Mouse (Mus musculus): ENCODE results near the gene Olfr1260. TPM values are rescaled to one million over a fixed set of nuclear protein-coding genes. Genes with fewer than 3 reads are reported as not detected.

The Olfr1260 gene
- polyA plus RNA-seq (2015; fragmentation: Nextera tagmentation; extraction: Ambion mirVana), result not detected in 2 replicates

DNA sequence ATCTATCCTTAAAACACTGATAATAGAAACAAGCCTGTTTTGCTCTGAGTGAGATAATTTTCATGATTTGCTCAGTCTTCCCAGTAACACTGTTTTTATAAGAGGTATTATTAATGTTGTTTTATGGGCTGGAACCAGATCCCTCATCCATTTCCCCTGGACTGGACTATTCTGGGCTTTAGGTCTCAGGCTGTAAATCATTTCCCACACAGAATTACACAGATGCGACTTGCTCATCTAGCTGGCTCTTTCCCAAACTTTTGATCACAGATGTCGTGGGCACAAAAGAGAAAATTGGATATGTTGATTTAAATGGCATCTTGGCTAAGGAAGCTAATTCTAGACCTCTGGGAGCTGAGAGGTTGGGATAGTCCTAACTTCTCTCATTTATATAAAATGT is at the start of gene Olfr1260:
Gene Olfr1260 (plus strand): TSS at position 157 of the 400 bp plus-strand sequence.
- no peaks in the 10 kb centered on the region for H3K4me1 ChIP-seq
- WGBS, result 35% methylated on average over 2 of the region's 2 CpGs
- H3K27me3 ChIP-seq, result no peaks in the 10 kb centered on the region
- no peak for ATAC-seq (ENCODE audit: borderline replicate concordance, extremely low read depth, low FRiP score, low TSS enrichment)
- no peak within 1 kb of the TSS for H3K4me3 ChIP-seq
- H3K27ac ChIP-seq, result no peak within 1 kb of the TSS
- no peaks in the 10 kb centered on the region for H3K36me3 ChIP-seq
- H3K4me2 ChIP-seq, result no peak within 1 kb of the TSS
- H3K9ac ChIP-seq, result no peak within 1 kb of the TSS
- H3K9me3 ChIP-seq, result no peaks in the 10 kb centered on the region

DNA sequence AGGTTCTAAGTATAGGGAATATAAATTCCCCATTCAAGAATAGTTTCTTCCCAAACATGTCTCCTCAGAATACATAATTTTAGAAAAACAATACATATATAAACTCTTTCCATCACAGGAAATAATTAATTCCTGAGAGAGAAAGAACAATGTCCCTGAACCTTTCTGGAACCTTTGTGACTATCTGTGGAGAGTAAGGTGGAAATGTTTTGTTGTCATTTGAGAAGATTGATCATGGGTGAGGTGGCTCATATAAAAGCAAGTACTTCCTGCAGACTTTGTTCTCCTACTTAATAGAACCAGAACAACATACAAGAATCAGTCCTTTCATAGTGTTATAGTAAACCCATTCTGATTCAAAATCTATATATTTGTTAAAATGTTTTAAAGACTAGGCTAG is 47.1 kb upstream of the Olfr1260 start, which contains the start of gene Olfr1258:
Gene Olfr1258 (plus strand): TSS at position 301 of the 400 bp plus-strand sequence.
- no peaks in the 10 kb centered on the region for H3K9me3 ChIP-seq
- H3K27ac ChIP-seq, result no peak within 1 kb of the TSS
- H3K4me2 ChIP-seq, result no peak within 1 kb of the TSS
- ATAC-seq (ENCODE audit: borderline replicate concordance, extremely low read depth, low FRiP score, low TSS enrichment), result no peak
- H3K4me1 ChIP-seq, result no peaks in the 10 kb centered on the region
- no peaks in the 10 kb centered on the region for H3K36me3 ChIP-seq
- H3K9ac ChIP-seq, result no peak within 1 kb of the TSS
- H3K27me3 ChIP-seq, result no peaks in the 10 kb centered on the region
- no peak within 1 kb of the TSS for H3K4me3 ChIP-seq

- no peaks in the 10 kb centered on the region for H3K9me3 ChIP-seq
- ATAC-seq (ENCODE audit: borderline replicate concordance, extremely low read depth, low FRiP score, low TSS enrichment), result no peak
- H3K4me1 ChIP-seq, result no peaks in the 10 kb centered on the region
- no peak within 1 kb of the TSS for H3K27ac ChIP-seq
- H3K36me3 ChIP-seq, result no peaks in the 10 kb centered on the region
- WGBS, result 79% methylated on average over 5 of the region's 5 CpGs
- no peak within 1 kb of the TSS for H3K9ac ChIP-seq
- H3K4me3 ChIP-seq, result no peak within 1 kb of the TSS
- no peak within 1 kb of the TSS for H3K4me2 ChIP-seq
- H3K27me3 ChIP-seq, result no peaks in the 10 kb centered on the region
These were observed 25.6 kb upstream of the Olfr1260 start, which contains the start of gene Olfr1259 for GRCm38 (mm10) chr2:89948564-89948963. Gene Olfr1259, minus strand, starts transcription at chr2:89948664.

- H3K9me3 ChIP-seq, result no peaks in the 10 kb centered on the region
- ATAC-seq (ENCODE audit: borderline replicate concordance, extremely low read depth, low FRiP score, low TSS enrichment), result no peak
- H3K4me2 ChIP-seq, result no peak overlapping the region
- 77% methylated on average over 2 of the region's 2 CpGs for WGBS
- no peaks in the 10 kb centered on the region for H3K4me1 ChIP-seq
- H3K27me3 ChIP-seq, result no peaks in the 10 kb centered on the region
- no peak overlapping the region for H3K4me3 ChIP-seq
- H3K27ac ChIP-seq, result no peak overlapping the region
- no peaks in the 10 kb centered on the region for H3K36me3 ChIP-seq
- no peak overlapping the region for H3K9ac ChIP-seq
These were observed 3.6 kb downstream of the Olfr1260 start for GRCm38 (mm10) chr2:89977709-89978108.

DNA sequence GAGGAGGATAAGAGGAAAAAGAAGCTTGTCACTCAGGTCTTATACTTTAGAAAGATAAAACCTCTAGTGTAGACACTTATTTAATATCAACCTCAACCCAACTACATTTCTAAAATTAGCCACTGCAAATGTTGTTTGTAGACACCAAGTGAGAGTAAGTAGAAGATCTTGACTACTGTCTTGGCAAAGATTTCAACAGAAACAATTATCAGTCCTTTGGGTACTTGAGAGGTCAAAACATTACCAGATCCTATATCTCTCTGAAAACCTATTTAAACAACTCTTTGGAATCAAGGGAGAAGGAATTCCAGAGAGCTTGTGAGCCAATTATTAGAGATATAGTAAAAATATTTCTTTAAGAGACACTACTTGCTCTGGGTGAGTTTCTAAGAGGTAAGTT is 16.8 kb downstream of the Olfr1260 start, which contains the start of gene Olfr1261:
Gene Olfr1261 (plus strand): TSS at position 301 of the 400 bp plus-strand sequence.
- H3K4me3 ChIP-seq, result no peak within 1 kb of the TSS
- H3K9me3 ChIP-seq, result no peaks in the 10 kb centered on the region
- no peaks in the 10 kb centered on the region for H3K36me3 ChIP-seq
- H3K27ac ChIP-seq, result no peak within 1 kb of the TSS
- no peaks in the 10 kb centered on the region for H3K27me3 ChIP-seq
- H3K4me1 ChIP-seq, result no peaks in the 10 kb centered on the region
- no peak for ATAC-seq (ENCODE audit: borderline replicate concordance, extremely low read depth, low FRiP score, low TSS enrichment)
- no peak within 1 kb of the TSS for H3K4me2 ChIP-seq
- H3K9ac ChIP-seq, result no peak within 1 kb of the TSS

DNA sequence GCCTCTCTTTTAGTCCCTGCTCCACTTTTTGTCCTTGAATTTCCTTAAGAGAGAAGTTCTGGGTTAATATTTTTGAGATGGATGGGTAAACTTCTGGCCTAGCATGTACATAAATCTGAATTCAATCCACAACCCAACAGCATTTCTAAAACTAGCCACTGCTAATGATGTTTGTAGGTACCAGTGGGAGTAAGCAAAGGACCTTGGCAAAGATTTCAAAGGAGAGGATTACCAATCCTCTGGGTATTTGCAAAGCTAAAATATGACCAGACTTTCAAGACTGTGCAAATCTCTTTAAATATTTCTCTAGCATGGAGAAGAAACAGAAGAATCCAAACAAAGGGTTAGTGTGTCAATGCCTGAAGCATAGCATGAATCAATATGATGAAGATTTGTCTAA is 25.7 kb downstream of the Olfr1260 start, which contains the start of gene Olfr1262:
Gene Olfr1262 (plus strand): TSS at position 301 of the 400 bp plus-strand sequence.
- H3K9me3 ChIP-seq, result no peaks in the 10 kb centered on the region
- ATAC-seq (ENCODE audit: borderline replicate concordance, extremely low read depth, low FRiP score, low TSS enrichment), result no peak
- no peaks in the 10 kb centered on the region for H3K4me1 ChIP-seq
- no peak within 1 kb of the TSS for H3K4me3 ChIP-seq
- no peak within 1 kb of the TSS for H3K27ac ChIP-seq
- no peak within 1 kb of the TSS for H3K4me2 ChIP-seq
- H3K36me3 ChIP-seq, result no peaks in the 10 kb centered on the region
- no peak within 1 kb of the TSS for H3K9ac ChIP-seq
- no peaks in the 10 kb centered on the region for H3K27me3 ChIP-seq

GRCm38 (mm10) chr2:90011831-90012230 is 37.7 kb downstream of the Olfr1260 start, which contains the start of gene Olfr1263:
Gene Olfr1263, plus strand, starts transcription at chr2:90012131.
- Histone ChIP-seq H3K27me3 (no peaks in the 10 kb centered on the region), H3K4me3 (no peak within 1 kb of the TSS), H3K9me3 (no peaks in the 10 kb centered on the region), H3K4me2 (no peak within 1 kb of the TSS), H3K9ac (no peak within 1 kb of the TSS), H3K27ac (no peak within 1 kb of the TSS), H3K4me1 (no peaks in the 10 kb centered on the region), H3K36me3 (no peaks in the 10 kb centered on the region)
- ATAC-seq (ENCODE audit: borderline replicate concordance, extremely low read depth, low FRiP score, low TSS enrichment), result no peak
- WGBS, result 72% methylated on average over 2 of the region's 2 CpGs

GRCm38 (mm10) chr2:90025477-90025876 is 51.3 kb downstream of the Olfr1260 start, which contains the start of gene Olfr1264:
Gene Olfr1264, minus strand, starts transcription at chr2:90025577.
- no peak within 1 kb of the TSS for H3K9ac ChIP-seq
- no peaks in the 10 kb centered on the region for H3K36me3 ChIP-seq
- H3K4me3 ChIP-seq, result no peak within 1 kb of the TSS
- no peak within 1 kb of the TSS for H3K27ac ChIP-seq
- no peak for ATAC-seq (ENCODE audit: borderline replicate concordance, extremely low read depth, low FRiP score, low TSS enrichment)
- H3K9me3 ChIP-seq, result no peaks in the 10 kb centered on the region
- 78% methylated on average over 2 of the region's 2 CpGs for WGBS
- H3K4me1 ChIP-seq, result no peaks in the 10 kb centered on the region
- no peak within 1 kb of the TSS for H3K4me2 ChIP-seq
- H3K27me3 ChIP-seq, result no peaks in the 10 kb centered on the region

Other genes starting within 250 kb of the Olfr1260 start
- gene Olfr1252, start 249.3 kb upstream of the Olfr1260 start, polyA plus RNA-seq (2015; fragmentation: Nextera tagmentation; extraction: Ambion mirVana), result not detected in 2 replicates
- gene Olfr1253, start 217.2 kb upstream of the Olfr1260 start, polyA plus RNA-seq (2015; fragmentation: Nextera tagmentation; extraction: Ambion mirVana), result not detected in 2 replicates
- not detected in 2 replicates for gene Olfr1254, start 180.7 kb upstream of the Olfr1260 start, polyA plus RNA-seq (2015; fragmentation: Nextera tagmentation; extraction: Ambion mirVana)
- not detected in 2 replicates for gene Olfr1255, start 162.3 kb upstream of the Olfr1260 start, polyA plus RNA-seq (2015; fragmentation: Nextera tagmentation; extraction: Ambion mirVana)
- gene Olfr1256, start 132.8 kb upstream of the Olfr1260 start, polyA plus RNA-seq (2015; fragmentation: Nextera tagmentation; extraction: Ambion mirVana), result not detected in 2 replicates
- gene Olfr48, start 126.1 kb upstream of the Olfr1260 start, polyA plus RNA-seq (2015; fragmentation: Nextera tagmentation; extraction: Ambion mirVana), result not detected in 2 replicates
- not detected in 2 replicates for gene Olfr1257, start 95.9 kb upstream of the Olfr1260 start, polyA plus RNA-seq (2015; fragmentation: Nextera tagmentation; extraction: Ambion mirVana)
- not detected in 2 replicates for gene Olfr1258, start 47.0 kb upstream of the Olfr1260 start, polyA plus RNA-seq (2015; fragmentation: Nextera tagmentation; extraction: Ambion mirVana)
- gene Olfr1259, start 25.7 kb upstream of the Olfr1260 start, polyA plus RNA-seq (2015; fragmentation: Nextera tagmentation; extraction: Ambion mirVana), result not detected in 2 replicates
- gene Olfr1261, start 16.9 kb downstream of the Olfr1260 start, polyA plus RNA-seq (2015; fragmentation: Nextera tagmentation; extraction: Ambion mirVana), result not detected in 2 replicates
- gene Olfr1262, start 25.8 kb downstream of the Olfr1260 start, polyA plus RNA-seq (2015; fragmentation: Nextera tagmentation; extraction: Ambion mirVana), result not detected in 2 replicates
- not detected in 2 replicates for gene Olfr1263, start 37.8 kb downstream of the Olfr1260 start, polyA plus RNA-seq (2015; fragmentation: Nextera tagmentation; extraction: Ambion mirVana)
- not detected in 2 replicates for gene Olfr1264, start 51.2 kb downstream of the Olfr1260 start, polyA plus RNA-seq (2015; fragmentation: Nextera tagmentation; extraction: Ambion mirVana)
- gene Olfr1265, start 61.0 kb downstream of the Olfr1260 start, polyA plus RNA-seq (2015; fragmentation: Nextera tagmentation; extraction: Ambion mirVana), result not detected in 2 replicates
- gene Olfr140, start 89.3 kb downstream of the Olfr1260 start, polyA plus RNA-seq (2015; fragmentation: Nextera tagmentation; extraction: Ambion mirVana), result not detected in 2 replicates
- gene Olfr1269, start 147.1 kb downstream of the Olfr1260 start, polyA plus RNA-seq (2015; fragmentation: Nextera tagmentation; extraction: Ambion mirVana), result not detected in 2 replicates
- not detected in 2 replicates for gene Olfr32, start 168.0 kb downstream of the Olfr1260 start, polyA plus RNA-seq (2015; fragmentation: Nextera tagmentation; extraction: Ambion mirVana)
- gene Olfr1270, start 178.8 kb downstream of the Olfr1260 start, polyA plus RNA-seq (2015; fragmentation: Nextera tagmentation; extraction: Ambion mirVana), result not detected in 2 replicates

Data from lung, embryonic 15.5 days (tissue).